Mouse (Mus musculus) CH12.LX (cell line): Measurements from ENCODE around the gene Pabpc6. TPM values are rescaled to one million over a fixed set of nuclear protein-coding genes. Genes with fewer than 3 reads are reported as not detected.

Experiments used
- DNase-seq: peaks from one replicate; pipeline ENCODE4 v3.0.0-alpha.2; 2013; ENCODE audit errors: extremely low read depth
- H3K27ac ChIP-seq: 2 replicates; pipeline ENCODE4 v1.5.1; 2012; ENCODE audit warnings: low read depth, mild to moderate bottlenecking, control low read depth, moderate library complexity; ENCODE audit not compliant: insufficient read depth
- H3K27me3 ChIP-seq: replicated peaks from 2 replicates; pipeline ENCODE3; 2012; ENCODE audit warnings: inconsistent platforms
- H3K36me3 ChIP-seq, 2 experiments: replicated peaks in 1 of 2; 2 replicates each; pipeline versions ENCODE3 to v1.6.1; 2012; ENCODE audit warnings: inconsistent platforms in 1 of 2, low read length in 1 of 2, mild to moderate bottlenecking in 1 of 2, mixed read lengths in 1 of 2, moderate library complexity in 1 of 2; ENCODE audit not compliant: control insufficient read depth in 1 of 2, insufficient read depth in 1 of 2
- H3K4me1 ChIP-seq, 2 experiments: 2 replicates each; pipeline ENCODE4 v1.6.1; 2012; ENCODE audit warnings: inconsistent platforms in 1 of 2, moderate library complexity in 1 of 2; ENCODE audit not compliant: insufficient read depth in 2 of 2, control insufficient read depth in 1 of 2
- H3K4me2 ChIP-seq: 2 replicates; pipeline ENCODE4 v1.6.1; 2012; ENCODE audit warnings: low read depth, mild to moderate bottlenecking, control low read depth; ENCODE audit not compliant: poor library complexity, insufficient read depth, severe bottlenecking
- H3K4me3 ChIP-seq, 3 experiments: fragments of 150-350 bp in 1 of 3; sonication (generic) in 1 of 3; replicated peaks in 1 of 3; 2 replicates each; pipeline versions ENCODE3 to v1.5.1; 2011 to 2012; ENCODE audit warnings: low read depth in 2 of 3, low read length in 2 of 3, mild to moderate bottlenecking in 2 of 3, moderate library complexity in 2 of 3, control low read depth in 1 of 3, improper control_type of control experiment in 1 of 3, inconsistent platforms in 1 of 3, mixed read lengths in 1 of 3; ENCODE audit not compliant: poor library complexity in 1 of 3
- H3K79me2 ChIP-seq: replicated peaks from 2 replicates; pipeline ENCODE4 v1.6.1; 2012; ENCODE audit warnings: mild to moderate bottlenecking, moderate library complexity; ENCODE audit not compliant: control insufficient read depth, poor library complexity, insufficient read depth, severe bottlenecking; ENCODE audit errors: extremely low read depth
- H3K9ac ChIP-seq: 2 replicates; pipeline ENCODE4 v1.6.1; 2012; ENCODE audit warnings: low read depth, mild to moderate bottlenecking, control low read depth, moderate library complexity; ENCODE audit not compliant: insufficient read depth
- H3K9me3 ChIP-seq: replicated peaks from 2 replicates; pipeline ENCODE3; 2012; ENCODE audit warnings: low read length, inconsistent platforms, mixed read lengths
- BHLHE40 ChIP-seq: IDR thresholded peaks from 2 replicates; pipeline ENCODE4 v1.6.1; 2011; ENCODE audit warnings: mild to moderate bottlenecking, low read depth, low read length, improper control_type of control experiment
- CTCF ChIP-seq, 2 experiments: IDR thresholded peaks in 1 of 2; conservative IDR thresholded peaks in 1 of 2; 2 replicates each; pipeline ENCODE4 v1.5.1; 2011 to 2012; ENCODE audit warnings: low read depth in 2 of 2, low read length in 2 of 2, improper control_type of control experiment in 1 of 2, inconsistent platforms in 1 of 2, mild to moderate bottlenecking in 1 of 2, moderate library complexity in 1 of 2
- EP300 ChIP-seq: IDR thresholded peaks from 2 replicates; pipeline ENCODE4 v1.6.1; 2011; ENCODE audit warnings: low read length, improper control_type of control experiment
- ETS1 ChIP-seq: conservative IDR thresholded peaks from 2 replicates; pipeline ENCODE4 v1.6.1; 2012; ENCODE audit warnings: low read depth, mild to moderate bottlenecking, inconsistent platforms, low read length, improper control_type of control experiment, moderate library complexity
- IRF4 ChIP-seq: IDR thresholded peaks from 2 replicates; pipeline ENCODE4 v1.6.1; 2014; ENCODE audit warnings: low read depth, mild to moderate bottlenecking, inconsistent platforms, low read length, improper control_type of control experiment
- JUN ChIP-seq: IDR thresholded peaks from 2 replicates; pipeline ENCODE4 v1.6.1; 2011; ENCODE audit warnings: low read depth, mild to moderate bottlenecking, low read length, improper control_type of control experiment, moderate library complexity; ENCODE audit not compliant: insufficient read depth
- KAT2A ChIP-seq: IDR thresholded peaks from 2 replicates; pipeline ENCODE4 v1.6.1; 2012; ENCODE audit warnings: low read length, improper control_type of control experiment, inconsistent platforms; ENCODE audit not compliant: insufficient replicate concordance
- MAX ChIP-seq: IDR thresholded peaks from 2 replicates; pipeline ENCODE4 v1.6.1; 2011; ENCODE audit warnings: low read length, improper control_type of control experiment
- MAZ ChIP-seq: IDR thresholded peaks from 2 replicates; pipeline ENCODE4 v1.6.1; 2012; ENCODE audit warnings: low read depth, mild to moderate bottlenecking, inconsistent platforms, low read length, improper control_type of control experiment, moderate library complexity
- MXI1 ChIP-seq: IDR thresholded peaks from 2 replicates; pipeline ENCODE4 v1.6.1; 2011; ENCODE audit warnings: mild to moderate bottlenecking, low read depth, low read length, improper control_type of control experiment
- MYC ChIP-seq: IDR thresholded peaks from 2 replicates; pipeline ENCODE4 v1.6.1; 2011; ENCODE audit warnings: low read depth, mild to moderate bottlenecking, improper control_type of control experiment, low read length
- NELFE ChIP-seq: IDR thresholded peaks from 2 replicates; pipeline ENCODE4 v1.6.1; 2011; ENCODE audit warnings: low read depth, low read length, improper control_type of control experiment
- PAX5 ChIP-seq: IDR thresholded peaks from 2 replicates; pipeline ENCODE4 v1.6.1; 2012; ENCODE audit warnings: low read length, inconsistent platforms, mixed read lengths
- POLR2A ChIP-seq: IDR thresholded peaks from 2 replicates; pipeline ENCODE4 v1.6.1; 2011; ENCODE audit warnings: low read depth, mild to moderate bottlenecking, improper control_type of control experiment, low read length
- POLR2AphosphoS2 ChIP-seq: IDR thresholded peaks from 2 replicates; pipeline ENCODE4 v1.6.1; 2011; ENCODE audit warnings: low read depth, low read length, improper control_type of control experiment
- RAD21 ChIP-seq: IDR thresholded peaks from 2 replicates; pipeline ENCODE4 v1.6.1; 2011; ENCODE audit warnings: low read depth, mild to moderate bottlenecking, low read length, improper control_type of control experiment, moderate library complexity
- SIN3A ChIP-seq: IDR thresholded peaks from 2 replicates; pipeline ENCODE4 v1.6.1; 2012; ENCODE audit warnings: low read length, improper control_type of control experiment, inconsistent platforms
- TBP ChIP-seq: conservative IDR thresholded peaks from 2 replicates; pipeline ENCODE4 v1.6.1; 2011; ENCODE audit warnings: low read depth, low read length, improper control_type of control experiment
- TCF12 ChIP-seq: IDR thresholded peaks from 2 replicates; pipeline ENCODE4 v1.6.1; 2014; ENCODE audit warnings: low read depth, mild to moderate bottlenecking, inconsistent platforms, low read length, improper control_type of control experiment
- ZC3H11A ChIP-seq: IDR thresholded peaks from 2 replicates; pipeline ENCODE4 v1.6.1; 2012; ENCODE audit warnings: low read depth, mild to moderate bottlenecking, inconsistent platforms, low read length, improper control_type of control experiment
- ZKSCAN1 ChIP-seq: IDR thresholded peaks from 2 replicates; pipeline ENCODE4 v1.6.1; 2012; ENCODE audit warnings: low read depth, inconsistent platforms, low read length, improper control_type of control experiment, borderline replicate concordance
- ZNF384 ChIP-seq: IDR thresholded peaks from 2 replicates; pipeline ENCODE4 v1.6.1; 2012; ENCODE audit warnings: low read depth, low read length, improper control_type of control experiment, inconsistent platforms
- dilution Hi-C: fragments of 300-500 bp; cut with MboI; formaldehyde crosslinking; loops from 2 replicates; pipeline ENCODE4 v1.14.3; 2020; ENCODE audit warnings: low sequenced_read_pairs; ENCODE audit not compliant: extremely low pct_unique_long_range_greater_than_20kb, extremely low pct_ligation_motif_present
- in situ Hi-C: fragments of 300-500 bp; cut with MboI; formaldehyde crosslinking; loops from 3 replicates; pipeline ENCODE4 v1.14.3; 2019; ENCODE audit warnings: low sequenced_read_pairs, low pct_ligation_motif_present, low pct_unique_long_range_greater_than_20kb, mixed read lengths
- polyA plus RNA-seq: library from polyadenylated mRNA; unstranded; fragments of >175 nt; gene quantifications from 2 replicates; pipeline ENCODE4 v1.2.1, GENCODE M21; 2012; ENCODE audit warnings: low read depth; ENCODE audit not compliant: insufficient read length
- total RNA-seq, 2 experiments: library from RNA; depleted of rRNA; stranded (reverse); fragments of 300-350 nt in 1 of 2; fragments of >200 nt in 1 of 2; gene quantifications; 2 replicates each; pipeline ENCODE4 v1.2.3; 2012 to 2014

Pabpc6 gene
- total and polyA plus RNA-seq, 3 experiments = not detected

DNA sequence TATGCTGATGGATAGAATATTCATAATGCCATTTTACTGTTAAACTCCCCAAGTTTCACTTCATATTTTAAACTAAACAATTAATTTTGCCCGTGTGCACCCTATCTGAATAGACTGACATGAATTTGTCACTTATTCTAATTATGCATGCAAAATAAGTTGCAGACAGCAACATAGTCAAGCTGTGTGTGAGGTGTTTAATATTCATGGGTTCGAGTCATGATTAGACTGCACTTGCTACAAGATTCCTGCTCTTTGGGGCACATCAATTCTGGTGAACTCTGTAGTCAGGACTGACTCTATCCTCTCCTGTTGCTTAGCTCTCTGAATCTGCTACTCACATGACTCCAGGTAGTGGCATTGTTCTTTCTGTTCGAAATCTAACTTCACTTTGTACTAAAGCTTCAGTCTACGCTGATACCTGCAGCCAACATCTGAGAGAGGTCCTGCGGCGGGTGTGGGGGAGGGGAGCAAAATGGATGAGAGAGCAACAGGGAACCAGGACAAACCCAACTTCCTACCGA lies 25.8 kb downstream of the Pabpc6 start:
- Histone ChIP-seq H3K79me2 (no peaks in the 10 kb centered on the region), H3K36me3 (no peaks in the 10 kb centered on the region), H3K4me1 (no peaks in the 10 kb centered on the region), H3K27ac (no peak overlapping the region), H3K9ac (no peak overlapping the region), H3K9me3 (no peaks in the 10 kb centered on the region), H3K4me3 (no peak overlapping the region), H3K27me3 (no peaks in the 10 kb centered on the region), H3K4me2 (no peak overlapping the region)
- no peak for TF ChIP-seq KAT2A
- TF ChIP-seq EP300 = no peak
- no peak for TF ChIP-seq IRF4
- TF ChIP-seq CTCF (conservative IDR thresholded peaks at IDR 0.05 in 1 of 2, IDR thresholded peaks at IDR 0.05 in 1 of 2; ENCODE audit: low read depth in 2 of 2, low read length in 2 of 2) = no peak
- no peak for TF ChIP-seq JUN
- TF ChIP-seq NELFE = no peak
- no peak for TF ChIP-seq ZC3H11A
- TF ChIP-seq PAX5 = no peak
- TF ChIP-seq SIN3A = no peak
- TF ChIP-seq MAZ = no peak
- TF ChIP-seq TBP = no peak
- no peak for TF ChIP-seq POLR2A
- no peak for TF ChIP-seq ZNF384
- dilution Hi-C loops = no loop called here
- in situ Hi-C loops = no loop called here
- DNase-seq = no peak

DNA sequence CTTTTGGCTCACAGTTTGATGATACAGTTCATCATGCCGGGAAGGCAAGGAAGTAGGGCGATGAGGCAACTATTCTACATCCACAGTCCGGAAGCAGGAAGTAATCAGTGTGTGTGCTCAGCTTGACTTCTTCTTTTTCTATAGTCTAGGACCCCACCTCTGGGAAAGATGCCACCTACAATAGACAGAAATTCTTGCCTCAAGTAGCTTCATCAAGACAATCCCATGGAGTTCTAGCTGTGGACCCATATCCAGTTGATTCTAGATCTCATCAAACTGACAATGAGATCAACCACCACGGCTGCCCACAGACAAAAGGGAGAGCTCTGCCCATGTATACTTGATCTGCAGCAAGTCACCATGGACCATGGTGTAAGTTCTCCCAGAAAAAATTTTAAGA lies 32.5 kb downstream of the Pabpc6 start:
- no peaks in the 10 kb centered on the region for H3K79me2 ChIP-seq
- H3K4me1 ChIP-seq = peaks cover 0 to 11% of the 10 kb centered on the region in 2 experiments; a peak in 2 of 4 replicates
- no peak overlapping the region for H3K4me3 ChIP-seq
- H3K9ac ChIP-seq = no peak overlapping the region
- H3K36me3 ChIP-seq = no peaks in the 10 kb centered on the region
- no peak for DNase-seq
- no peaks in the 10 kb centered on the region for H3K9me3 ChIP-seq
- H3K27me3 ChIP-seq = no peaks in the 10 kb centered on the region
- no peak overlapping the region for H3K4me2 ChIP-seq
- in situ Hi-C loops (no loop called here), dilution Hi-C loops (no loop called here)
- TF ChIP-seq BHLHE40 (no peak), MXI1 (no peak), RAD21 (no peak), TBP (no peak), ZKSCAN1 (no peak), MAX (no peak), TCF12 (no peak), ETS1 (no peak), MAZ (no peak), KAT2A (no peak), PAX5 (no peak), MYC (no peak), POLR2AphosphoS2 (no peak)
- no peak overlapping the region for H3K27ac ChIP-seq
